Mouse (Mus musculus) CH12.LX (cell line): ENCODE measurements at regions not wholly inside any gene's neighbourhood (a gene's known extent, or its start where the extent isn't known, plus 50 kb on each side); places are given as distances from the start of the nearest gene placed in this dataset.

Source experiments
- DNase-seq: peaks from one replicate; pipeline ENCODE4 v3.0.0-alpha.2; 2013; ENCODE audit errors: extremely low read depth
- H3K27ac ChIP-seq: 2 replicates; pipeline ENCODE4 v1.5.1; 2012; ENCODE audit warnings: low read depth, mild to moderate bottlenecking, control low read depth, moderate library complexity; ENCODE audit not compliant: insufficient read depth
- H3K27me3 ChIP-seq: replicated peaks from 2 replicates; pipeline ENCODE3; 2012; ENCODE audit warnings: inconsistent platforms
- H3K36me3 ChIP-seq, 2 experiments: replicated peaks in 1 of 2; 2 replicates each; pipeline versions ENCODE3 to v1.6.1; 2012; ENCODE audit warnings: inconsistent platforms in 1 of 2, low read length in 1 of 2, mild to moderate bottlenecking in 1 of 2, mixed read lengths in 1 of 2, moderate library complexity in 1 of 2; ENCODE audit not compliant: control insufficient read depth in 1 of 2, insufficient read depth in 1 of 2
- H3K4me1 ChIP-seq, 2 experiments: 2 replicates each; pipeline ENCODE4 v1.6.1; 2012; ENCODE audit warnings: inconsistent platforms in 1 of 2, moderate library complexity in 1 of 2; ENCODE audit not compliant: insufficient read depth in 2 of 2, control insufficient read depth in 1 of 2
- H3K4me2 ChIP-seq: 2 replicates; pipeline ENCODE4 v1.6.1; 2012; ENCODE audit warnings: low read depth, mild to moderate bottlenecking, control low read depth; ENCODE audit not compliant: poor library complexity, insufficient read depth, severe bottlenecking
- H3K4me3 ChIP-seq, 3 experiments: fragments of 150-350 bp in 1 of 3; sonication (generic) in 1 of 3; replicated peaks in 1 of 3; 2 replicates each; pipeline versions ENCODE3 to v1.5.1; 2011 to 2012; ENCODE audit warnings: low read depth in 2 of 3, low read length in 2 of 3, mild to moderate bottlenecking in 2 of 3, moderate library complexity in 2 of 3, control low read depth in 1 of 3, improper control_type of control experiment in 1 of 3, inconsistent platforms in 1 of 3, mixed read lengths in 1 of 3; ENCODE audit not compliant: poor library complexity in 1 of 3
- H3K79me2 ChIP-seq: replicated peaks from 2 replicates; pipeline ENCODE4 v1.6.1; 2012; ENCODE audit warnings: mild to moderate bottlenecking, moderate library complexity; ENCODE audit not compliant: control insufficient read depth, poor library complexity, insufficient read depth, severe bottlenecking; ENCODE audit errors: extremely low read depth
- H3K9ac ChIP-seq: 2 replicates; pipeline ENCODE4 v1.6.1; 2012; ENCODE audit warnings: low read depth, mild to moderate bottlenecking, control low read depth, moderate library complexity; ENCODE audit not compliant: insufficient read depth
- H3K9me3 ChIP-seq: replicated peaks from 2 replicates; pipeline ENCODE3; 2012; ENCODE audit warnings: low read length, inconsistent platforms, mixed read lengths
- BHLHE40 ChIP-seq: IDR thresholded peaks from 2 replicates; pipeline ENCODE4 v1.6.1; 2011; ENCODE audit warnings: mild to moderate bottlenecking, low read depth, low read length, improper control_type of control experiment
- ELF1 ChIP-seq: IDR thresholded peaks from 2 replicates; pipeline ENCODE4 v1.6.1; 2014; ENCODE audit warnings: low read depth, mild to moderate bottlenecking, inconsistent platforms, low read length, improper control_type of control experiment
- ETS1 ChIP-seq: conservative IDR thresholded peaks from 2 replicates; pipeline ENCODE4 v1.6.1; 2012; ENCODE audit warnings: low read depth, mild to moderate bottlenecking, inconsistent platforms, low read length, improper control_type of control experiment, moderate library complexity
- JUND ChIP-seq: conservative IDR thresholded peaks from 2 replicates; pipeline ENCODE4 v1.6.1; 2011; ENCODE audit warnings: low read depth, low read length, improper control_type of control experiment
- KAT2A ChIP-seq: IDR thresholded peaks from 2 replicates; pipeline ENCODE4 v1.6.1; 2012; ENCODE audit warnings: low read length, improper control_type of control experiment, inconsistent platforms; ENCODE audit not compliant: insufficient replicate concordance
- MAFK ChIP-seq: IDR thresholded peaks from 2 replicates; pipeline ENCODE4 v1.6.1; 2011; ENCODE audit warnings: low read length, improper control_type of control experiment; ENCODE audit not compliant: insufficient replicate concordance
- MAX ChIP-seq: IDR thresholded peaks from 2 replicates; pipeline ENCODE4 v1.6.1; 2011; ENCODE audit warnings: low read length, improper control_type of control experiment
- MEF2A ChIP-seq: IDR thresholded peaks from 2 replicates; pipeline ENCODE4 v1.6.1; 2014; ENCODE audit warnings: low read depth, mild to moderate bottlenecking, inconsistent platforms, low read length, improper control_type of control experiment, borderline replicate concordance
- MYC ChIP-seq: IDR thresholded peaks from 2 replicates; pipeline ENCODE4 v1.6.1; 2011; ENCODE audit warnings: low read depth, mild to moderate bottlenecking, improper control_type of control experiment, low read length
- NRF1 ChIP-seq: IDR thresholded peaks from 2 replicates; pipeline ENCODE4 v1.6.1; 2014; ENCODE audit warnings: low read depth, mild to moderate bottlenecking, inconsistent platforms, low read length, improper control_type of control experiment, moderate library complexity
- PAX5 ChIP-seq: IDR thresholded peaks from 2 replicates; pipeline ENCODE4 v1.6.1; 2012; ENCODE audit warnings: low read length, inconsistent platforms, mixed read lengths
- POLR2A ChIP-seq: IDR thresholded peaks from 2 replicates; pipeline ENCODE4 v1.6.1; 2011; ENCODE audit warnings: low read depth, mild to moderate bottlenecking, improper control_type of control experiment, low read length
- RCOR1 ChIP-seq: conservative IDR thresholded peaks from 2 replicates; pipeline ENCODE4 v1.6.1; 2012; ENCODE audit warnings: low read depth, mild to moderate bottlenecking, inconsistent platforms, low read length, improper control_type of control experiment
- SIN3A ChIP-seq: IDR thresholded peaks from 2 replicates; pipeline ENCODE4 v1.6.1; 2012; ENCODE audit warnings: low read length, improper control_type of control experiment, inconsistent platforms
- TCF12 ChIP-seq: IDR thresholded peaks from 2 replicates; pipeline ENCODE4 v1.6.1; 2014; ENCODE audit warnings: low read depth, mild to moderate bottlenecking, inconsistent platforms, low read length, improper control_type of control experiment
- ZC3H11A ChIP-seq: IDR thresholded peaks from 2 replicates; pipeline ENCODE4 v1.6.1; 2012; ENCODE audit warnings: low read depth, mild to moderate bottlenecking, inconsistent platforms, low read length, improper control_type of control experiment
- ZKSCAN1 ChIP-seq: IDR thresholded peaks from 2 replicates; pipeline ENCODE4 v1.6.1; 2012; ENCODE audit warnings: low read depth, inconsistent platforms, low read length, improper control_type of control experiment, borderline replicate concordance
- ZMIZ1 ChIP-seq: IDR thresholded peaks from 2 replicates; pipeline ENCODE4 v1.6.1; 2012; ENCODE audit warnings: low read depth, mild to moderate bottlenecking, inconsistent platforms, low read length, improper control_type of control experiment
- dilution Hi-C: fragments of 300-500 bp; cut with MboI; formaldehyde crosslinking; loops from 2 replicates; pipeline ENCODE4 v1.14.3; 2020; ENCODE audit warnings: low sequenced_read_pairs; ENCODE audit not compliant: extremely low pct_unique_long_range_greater_than_20kb, extremely low pct_ligation_motif_present
- in situ Hi-C: fragments of 300-500 bp; cut with MboI; formaldehyde crosslinking; loops from 3 replicates; pipeline ENCODE4 v1.14.3; 2019; ENCODE audit warnings: low sequenced_read_pairs, low pct_ligation_motif_present, low pct_unique_long_range_greater_than_20kb, mixed read lengths

- Histone ChIP-seq H3K36me3 (no peaks in the 10 kb centered on the region), H3K4me3 (no peak overlapping the region), H3K27ac (no peak overlapping the region), H3K4me2 (no peak overlapping the region), H3K9me3 (no peaks in the 10 kb centered on the region), H3K27me3 (peaks cover 8% of the 10 kb centered on the region), H3K4me1 (no peaks in the 10 kb centered on the region), H3K9ac (no peak overlapping the region), H3K79me2 (no peaks in the 10 kb centered on the region)
- TF ChIP-seq TCF12 (no peak), ELF1 (no peak), ZMIZ1 (no peak), MEF2A (no peak), POLR2A (no peak), MYC (no peak), SIN3A (no peak), KAT2A (no peak), JUND (no peak), MAFK (no peak), MAX (no peak), PAX5 (no peak), ZC3H11A (no peak), ETS1 (no peak), BHLHE40 (no peak)
- dilution Hi-C loops (no loop called here), in situ Hi-C loops (no loop called here)
- no peak for DNase-seq
Measured at GRCm38 (mm10) chr1:193661377-193661776, 291.3 kb upstream of the Camk1g start.

- Histone ChIP-seq H3K27ac (no peak overlapping the region), H3K4me2 (no peak overlapping the region), H3K36me3 (no peaks in the 10 kb centered on the region), H3K79me2 (no peaks in the 10 kb centered on the region)
- dilution Hi-C loops: no loop called here
- TF ChIP-seq RCOR1: no peak
- TF ChIP-seq NRF1: no peak
- no peak for TF ChIP-seq MYC
- TF ChIP-seq ZKSCAN1: no peak
- TF ChIP-seq ZMIZ1: no peak
- no peak for TF ChIP-seq PAX5
- TF ChIP-seq, all 38 proteins: peak for 0
- no peak for DNase-seq
- in situ Hi-C loops: no loop called here
- H3K9ac ChIP-seq: no peak overlapping the region
- no peaks in the 10 kb centered on the region for H3K4me1 ChIP-seq
- peaks cover 4% of the 10 kb centered on the region for H3K27me3 ChIP-seq
- H3K4me3 ChIP-seq: no peak overlapping the region
- no peaks in the 10 kb centered on the region for H3K9me3 ChIP-seq
Measured at GRCm38 (mm10) chr1:193655076-193655677, 285.1 kb upstream of the Camk1g start.
